Mouse (Mus musculus): ENCODE measurements at regions not wholly inside any gene's neighbourhood (a gene's known extent, or its start where the extent isn't known, plus 50 kb on each side); places are given as distances from the start of the nearest gene placed in this dataset.

- no peak for TF ChIP-seq CTCF (IDR thresholded peaks at IDR 0.05; ENCODE audit: control insufficient read depth, insufficient read depth, insufficient read length)
- no peak for TF ChIP-seq MAX (IDR thresholded peaks at IDR 0.05)
- TF ChIP-seq MYOG (IDR thresholded peaks at IDR 0.05; ENCODE audit: control insufficient read depth, extremely low read depth, insufficient read length) = no peak
- no peak for TF ChIP-seq MYOD1 (IDR thresholded peaks at IDR 0.05; ENCODE audit: control insufficient read depth, insufficient read length, low read depth)
- TF ChIP-seq USF1 (IDR thresholded peaks at IDR 0.05; ENCODE audit: low read depth) = no peak
Measured at GRCm38 (mm10) chr8:92081900-92082299, 275.5 kb upstream of the Irx5 start.

All from C2C12 (cell line).